Mouse (Mus musculus) small intestine, adult 2 months (tissue): ENCODE data around the gene Plgrkt. TPM values are rescaled to one million over a fixed set of nuclear protein-coding genes. Genes with fewer than 3 reads are reported as not detected.
"Not testable (repeated sequence)": the region's sequence is repeated elsewhere in the genome, so short reads cannot be mapped to it uniquely, and the experiment has no call there.

ENCODE experiments used
- H3K27ac ChIP-seq: fragments of 200-500 bp; 2 replicates; pipeline ENCODE4 v1.5.1; 2012; ENCODE audit warnings: low read depth, low read length, control low read depth, inconsistent platforms; ENCODE audit not compliant: insufficient read depth
- H3K27me3 ChIP-seq: fragments of 200-500 bp; 2 replicates; pipeline ENCODE4 v1.6.1; 2012; ENCODE audit warnings: mild to moderate bottlenecking, moderate library complexity, low read length, inconsistent platforms; ENCODE audit not compliant: control insufficient read depth, insufficient read depth
- H3K36me3 ChIP-seq: fragments of 200-500 bp; 2 replicates; pipeline ENCODE4 v1.6.1; 2012; ENCODE audit warnings: mild to moderate bottlenecking, low read length, control low read depth, inconsistent platforms; ENCODE audit not compliant: control insufficient read depth, insufficient read depth
- H3K4me1 ChIP-seq: fragments of 200-500 bp; 2 replicates; pipeline ENCODE4 v1.6.1; 2012; ENCODE audit warnings: low read length, inconsistent platforms, mixed read lengths; ENCODE audit not compliant: control insufficient read depth, insufficient read depth, insufficient read length
- H3K4me3 ChIP-seq: fragments of 200-500 bp; 2 replicates; pipeline ENCODE4 v1.5.1; 2012; ENCODE audit warnings: low read depth, mild to moderate bottlenecking, control low read depth, inconsistent platforms, low read length, moderate library complexity
- CTCF ChIP-seq: fragments of 200-500 bp; IDR thresholded peaks from 2 replicates; pipeline ENCODE4 v1.5.1; 2012; ENCODE audit warnings: low read depth, mild to moderate bottlenecking, control low read depth, inconsistent platforms, low read length, moderate library complexity, mixed read lengths; ENCODE audit not compliant: insufficient replicate concordance, insufficient read length; ENCODE audit errors: extremely low read depth
- POLR2A ChIP-seq: fragments of 200-500 bp; IDR thresholded peaks from 2 replicates; pipeline ENCODE4 v1.6.1; 2012; ENCODE audit warnings: low read depth, mild to moderate bottlenecking, control low read depth, inconsistent platforms, low read length, moderate library complexity
- WGBS: fragments of 180-500 bp; shearing (Covaris S2); methylation state at CpG from one replicate; pipeline ENCODE4 v1.1.7; 2018; 5-methylcytosine and 5-hydroxymethylcytosine counted together
- polyA plus RNA-seq: library from polyadenylated mRNA; depleted of rRNA; stranded (reverse); fragments of >200 nt; gene quantifications from 2 replicates; pipeline ENCODE4 v1.2.3, GENCODE M21; 2012; rRNA removed

Gene Plgrkt
- 12.1 and 25.6 TPM in 2 replicates for polyA plus RNA-seq

- H3K27me3 ChIP-seq: no peaks in the 10 kb centered on the region
- H3K4me3 ChIP-seq: peak within 1 kb of the TSS; percentile 57
- WGBS: 2% methylated on average over 26 of the region's 26 CpGs
- TF ChIP-seq CTCF: no peak
- peak; percentile 80 for TF ChIP-seq POLR2A
- H3K36me3 ChIP-seq: no peaks in the 10 kb centered on the region
- peaks cover 6% of the 10 kb centered on the region for H3K4me1 ChIP-seq
- peak within 1 kb of the TSS; percentile 85 for H3K27ac ChIP-seq
Measured at GRCm38 (mm10) chr19:29366969-29367622, at the start of gene Plgrkt, which contains the start of gene Cd274. TSS of gene Plgrkt (minus strand) at chr19:29367390. TSS of gene Cd274 (plus strand) at chr19:29367455.

GRCm38 (mm10) chr19:29416393-29416902 is 49.3 kb upstream of the Plgrkt start:
- H3K4me3 ChIP-seq: no peak overlapping the region
- TF ChIP-seq CTCF: no peak
- 48% methylated on average over 3 of the region's 3 CpGs for WGBS
- H3K27me3 ChIP-seq: no peaks in the 10 kb centered on the region
- H3K36me3 ChIP-seq: no peaks in the 10 kb centered on the region
- H3K27ac ChIP-seq: no peak overlapping the region
- peaks cover 1% of the 10 kb centered on the region; the same call in 1 of the 2 replicates for H3K4me1 ChIP-seq

- not testable (repeated sequence) for H3K4me1 ChIP-seq, H3K27ac ChIP-seq, H3K36me3 ChIP-seq, H3K27me3 ChIP-seq, H3K4me3 ChIP-seq
Measured at GRCm38 (mm10) chr19:29414917-29415316, 47.7 kb upstream of the Plgrkt start.

- TF ChIP-seq CTCF: no peak
- TF ChIP-seq POLR2A: no peak
Measured at GRCm38 (mm10) chr19:29414513-29414912, 47.3 kb upstream of the Plgrkt start.

GRCm38 (mm10) chr19:29412476-29413420 is 45.6 kb upstream of the Plgrkt start:
- H3K36me3 ChIP-seq: no peaks in the 10 kb centered on the region
- TF ChIP-seq CTCF (no peak), POLR2A (no peak)
- H3K4me3 ChIP-seq: no peak overlapping the region
- no peaks in the 10 kb centered on the region for H3K27me3 ChIP-seq
- H3K4me1 ChIP-seq: peaks cover 1% of the 10 kb centered on the region; the same call in 1 of the 2 replicates
- WGBS: 72% methylated on average over 6 of the region's 6 CpGs
- H3K27ac ChIP-seq: no peak overlapping the region

More at GRCm38 (mm10) chr19:29414513-29414912, 47.3 kb upstream of the Plgrkt start:
- Histone ChIP-seq H3K27me3 (no peaks in the 10 kb centered on the region), H3K4me3 (no peak overlapping the region), H3K27ac (no peak overlapping the region), H3K36me3 (no peaks in the 10 kb centered on the region), H3K4me1 (peaks cover 1% of the 10 kb centered on the region; the same call in 1 of the 2 replicates)
- WGBS: 87% methylated on average over 3 of the region's 3 CpGs

GRCm38 (mm10) chr19:29410619-29411018 is 43.4 kb upstream of the Plgrkt start, which contains the start of gene Pdcd1lg2:
TSS of gene Pdcd1lg2 (plus strand) at chr19:29410919.
- Histone ChIP-seq H3K4me1 (no peaks in the 10 kb centered on the region; the same call in 1 of the 2 replicates), H3K36me3 (no peaks in the 10 kb centered on the region), H3K27ac (no peak within 1 kb of the TSS), H3K27me3 (no peaks in the 10 kb centered on the region), H3K4me3 (no peak within 1 kb of the TSS)
- no peak for TF ChIP-seq CTCF
- TF ChIP-seq POLR2A: no peak
- 92% methylated on average over 4 of the region's 4 CpGs for WGBS
